Mouse (Mus musculus) testis, postnatal 10 days (tissue): ENCODE measurements around the gene Pate2.
"Not testable (repeated sequence)": the region's sequence is repeated elsewhere in the genome, so short reads cannot be mapped to it uniquely, and the experiment has no call there.

ENCODE experiments used
- DNase-seq: peaks from one replicate; pipeline ENCODE4 v3.0.0; 2021; ENCODE audit warnings: low spot score

Gene Pate2

DNA sequence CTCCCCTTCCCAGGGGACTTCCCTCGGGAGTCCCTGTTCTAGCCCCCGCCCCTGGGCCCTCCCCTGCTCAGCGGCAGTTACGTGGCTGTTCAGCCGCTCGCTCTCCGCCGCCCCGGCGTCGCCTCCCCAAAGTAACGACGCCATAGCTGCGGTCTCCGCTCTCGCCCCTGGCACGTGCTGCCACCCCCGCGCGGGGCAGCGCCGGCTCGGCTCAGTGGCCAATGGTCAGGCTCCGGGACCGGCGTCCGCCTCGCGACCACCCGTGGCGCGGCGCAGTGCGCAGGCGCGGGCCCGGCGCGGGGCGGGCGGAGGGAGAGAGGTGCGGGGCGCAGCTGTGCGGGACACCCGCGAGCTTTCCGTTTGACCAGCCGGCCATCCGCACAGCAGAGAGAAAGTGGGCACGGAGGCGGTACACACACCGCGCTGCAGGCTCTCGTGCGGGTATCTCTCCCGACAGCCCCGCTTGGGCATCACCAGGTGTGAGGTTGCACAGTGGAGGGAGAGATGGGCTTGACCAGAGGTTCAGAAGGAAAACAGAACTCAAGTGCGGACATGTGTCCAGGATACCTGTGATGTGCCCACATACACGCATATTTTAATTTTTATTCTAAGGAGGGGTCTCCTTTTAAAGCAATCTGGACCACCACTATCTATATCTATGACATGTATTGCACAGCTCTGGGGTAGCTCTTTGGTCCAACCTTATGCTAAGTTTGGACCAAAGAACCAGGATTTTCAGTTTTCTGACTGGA, 11.7 kb upstream of the Pate2 start, which contains the start of the genes Ddx25 and Pus3:
TSS of gene Ddx25 (minus strand) at position 272 of the 752 bp plus-strand sequence.
TSS of gene Pus3 (plus strand) at position 339 of the 752 bp plus-strand sequence.
- DNase-seq = peak; percentile 60

DNA sequence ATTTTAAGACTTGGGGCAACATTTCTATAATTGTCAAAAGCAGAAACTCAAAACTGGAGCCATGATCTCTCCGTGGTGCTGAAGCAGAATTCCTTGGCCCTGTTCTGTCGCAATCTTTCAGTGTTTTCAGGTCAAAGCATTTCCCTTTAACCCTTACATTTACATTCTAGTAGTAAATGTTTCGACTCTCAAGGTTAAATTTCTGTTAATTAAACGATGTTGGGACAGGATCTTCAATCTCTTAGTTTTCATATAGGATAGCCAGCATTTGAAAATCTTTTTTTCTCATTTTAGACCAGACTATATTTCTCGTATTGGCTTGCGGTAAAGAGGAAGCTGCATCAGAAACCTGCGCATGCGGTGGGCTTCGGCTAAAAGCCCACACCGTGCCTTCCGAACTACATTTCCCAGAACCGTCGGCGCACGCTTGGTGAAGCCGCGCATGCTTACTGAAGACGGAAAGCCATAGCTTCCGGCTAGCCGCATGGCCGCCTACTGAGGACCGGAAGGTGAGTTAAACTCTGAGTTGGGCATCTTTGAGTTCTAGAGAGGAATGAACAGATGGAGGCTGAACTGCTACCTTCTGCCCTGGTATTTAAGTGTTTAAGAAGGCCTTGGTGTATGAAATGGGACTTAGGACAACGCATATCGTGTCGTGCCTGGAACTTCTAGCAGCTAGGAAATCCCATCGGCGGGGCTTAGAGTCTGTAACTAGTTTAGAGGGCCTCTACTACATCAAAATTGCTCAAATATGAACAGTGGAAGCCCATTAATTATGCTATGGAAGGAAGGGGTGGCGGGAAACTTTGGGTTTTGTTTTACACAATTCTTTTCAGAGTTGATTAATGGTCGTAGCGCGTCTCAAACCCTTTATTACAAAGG, 10.8 kb upstream of the Pate2 start:
- DNase-seq = peak; percentile 76

DNA sequence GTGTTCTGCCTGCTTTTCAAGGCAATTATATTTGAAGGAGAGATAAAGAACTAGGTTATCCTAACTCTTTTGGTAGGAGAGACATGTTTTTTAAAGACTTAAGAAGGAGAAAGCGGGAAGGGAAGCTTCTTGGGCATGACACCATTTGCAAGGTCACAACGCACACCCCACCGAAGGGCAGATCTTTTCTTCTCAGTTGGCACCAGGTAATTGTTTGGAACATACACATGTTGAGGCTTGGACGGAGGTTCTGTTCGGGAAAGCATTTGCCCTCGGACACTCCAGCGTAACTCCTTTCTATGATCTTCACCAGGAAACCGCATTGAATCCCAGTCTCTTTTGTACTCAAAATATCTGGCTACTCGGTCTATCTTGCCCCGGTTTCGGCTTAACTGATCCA, 9.0 kb upstream of the Pate2 start:
- no peak for DNase-seq

DNA sequence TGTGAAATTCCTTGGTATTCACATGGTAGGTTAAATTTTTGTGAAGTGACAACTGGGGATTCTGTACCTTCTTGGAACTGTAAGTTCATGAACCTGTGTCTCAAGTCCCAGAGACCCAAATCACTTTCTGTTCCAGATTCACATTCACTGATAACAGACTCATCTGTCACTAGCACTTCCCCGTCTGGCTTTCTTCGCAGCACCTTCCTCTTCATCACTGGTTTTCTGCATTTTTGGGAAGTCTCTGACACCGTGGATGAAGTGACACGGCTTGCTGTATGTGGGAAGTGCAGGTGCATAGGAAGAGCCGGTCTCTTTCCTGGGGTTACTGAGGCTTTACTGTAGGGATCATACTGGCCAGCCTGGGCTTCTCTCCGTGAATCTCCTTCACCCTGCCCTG, 8.5 kb upstream of the Pate2 start:
- no peak for DNase-seq

DNA sequence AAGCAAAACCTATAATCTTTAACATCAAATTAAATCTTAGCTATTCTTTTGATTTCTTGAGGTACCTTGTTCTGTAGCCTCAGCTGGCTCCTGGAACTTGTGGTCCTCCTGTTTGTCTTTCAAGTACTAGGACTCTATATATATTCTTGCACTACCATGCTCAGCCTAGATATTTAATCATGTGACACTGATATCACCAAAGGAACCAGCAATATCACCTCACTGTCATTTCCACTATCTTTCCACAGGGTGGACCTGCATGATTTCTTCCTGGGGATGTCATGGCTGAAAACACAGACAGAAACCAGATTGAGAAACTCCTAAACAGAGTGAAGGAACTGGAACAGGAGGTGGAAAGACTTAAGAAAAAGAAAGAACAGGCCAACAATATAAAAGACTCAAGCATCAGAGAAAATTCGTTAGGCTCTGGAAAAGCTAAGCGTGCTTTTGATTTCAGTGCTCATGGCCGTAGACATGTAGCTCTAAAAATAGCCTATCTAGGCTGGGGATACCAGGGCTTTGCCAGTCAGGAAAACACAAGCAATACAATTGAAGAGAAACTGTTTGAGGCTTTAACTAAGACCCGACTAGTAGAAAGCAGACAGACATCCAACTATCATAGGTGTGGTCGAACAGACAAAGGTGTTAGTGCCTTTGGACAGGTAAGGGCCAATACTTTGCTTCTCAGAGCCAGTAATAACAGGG, 5.4 kb upstream of the Pate2 start:
- DNase-seq = no peak

DNA sequence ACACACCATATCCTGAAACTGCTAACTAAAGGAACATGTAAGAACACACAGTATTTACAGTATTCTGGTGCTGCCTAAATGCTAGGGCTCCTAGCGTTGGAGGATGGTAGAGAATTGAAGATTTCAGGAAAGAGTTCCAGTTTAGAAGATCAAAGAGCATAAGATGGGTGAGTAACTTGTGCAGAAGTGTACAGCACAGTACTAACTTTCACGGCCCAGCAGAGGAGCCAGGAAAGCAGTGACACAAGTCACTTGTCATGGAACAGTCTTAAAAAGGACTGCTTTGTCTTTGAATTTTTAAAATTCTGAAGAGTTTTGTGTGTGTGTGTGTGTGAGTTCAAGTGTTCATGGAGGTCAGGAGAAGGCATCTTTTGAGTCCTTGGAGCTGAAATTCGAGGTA, 2.1 kb upstream of the Pate2 start:
- no peak for DNase-seq

DNA sequence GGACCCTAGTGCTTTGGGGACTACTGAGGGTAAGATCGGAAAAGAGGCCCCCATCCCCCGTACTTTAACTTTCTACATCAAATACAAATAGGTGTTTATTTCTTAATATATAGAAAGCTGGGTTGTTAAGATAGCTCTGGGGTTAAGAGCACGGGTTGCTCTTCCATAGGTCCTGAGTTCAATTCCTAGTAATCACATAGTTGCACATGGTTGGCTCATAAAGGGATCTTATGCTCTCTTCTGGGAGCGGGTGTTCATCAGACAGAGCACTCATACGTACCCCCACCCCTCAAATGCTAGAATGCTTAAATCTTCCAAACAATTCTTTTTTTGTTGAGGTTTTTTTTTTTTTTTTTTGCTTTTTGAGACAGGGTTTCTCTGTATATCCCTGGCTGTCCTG, 579 bp downstream of the Pate2 start:
- no peak for DNase-seq

DNA sequence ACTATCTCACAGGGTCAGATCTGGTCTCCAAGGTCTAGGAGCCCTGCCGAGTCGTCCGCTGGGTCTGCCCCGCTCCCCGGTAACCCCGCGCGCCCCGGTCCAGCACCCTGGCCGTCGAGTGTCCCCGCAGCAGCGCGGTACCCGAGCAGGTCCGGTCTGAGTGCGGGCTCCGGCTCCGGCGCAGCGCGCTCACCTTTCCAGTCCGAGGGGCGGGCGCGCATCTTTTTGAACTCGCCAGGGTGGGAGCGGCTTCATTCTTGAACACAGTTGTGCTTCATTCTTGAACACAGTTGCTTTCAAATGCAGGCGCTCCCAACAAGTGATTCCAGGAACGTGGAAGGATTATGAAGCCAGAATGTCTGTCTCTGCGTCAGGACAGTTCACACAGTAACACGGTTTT, 4.3 kb downstream of the Pate2 start:
- DNase-seq = peak; percentile 48

DNA sequence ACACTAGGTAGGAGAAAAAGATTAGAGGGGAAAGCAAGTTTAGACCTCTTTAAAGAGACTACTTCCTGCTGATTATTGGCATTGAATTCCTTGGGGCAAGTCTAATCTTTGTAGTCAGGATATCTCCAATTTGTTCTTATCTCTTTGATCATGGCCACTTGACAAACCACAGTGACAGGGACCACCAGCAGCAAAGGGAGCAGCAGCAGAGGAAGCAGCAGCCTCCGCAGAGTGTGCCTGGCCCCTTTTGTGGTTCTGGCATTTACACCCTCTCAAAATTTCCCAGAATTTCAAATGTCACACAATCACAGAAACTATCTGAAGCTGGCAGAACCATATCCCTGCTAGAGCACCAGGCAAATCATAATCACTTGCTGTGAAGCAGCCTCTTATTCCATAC, 17.6 kb downstream of the Pate2 start:
- no peak for DNase-seq

DNA sequence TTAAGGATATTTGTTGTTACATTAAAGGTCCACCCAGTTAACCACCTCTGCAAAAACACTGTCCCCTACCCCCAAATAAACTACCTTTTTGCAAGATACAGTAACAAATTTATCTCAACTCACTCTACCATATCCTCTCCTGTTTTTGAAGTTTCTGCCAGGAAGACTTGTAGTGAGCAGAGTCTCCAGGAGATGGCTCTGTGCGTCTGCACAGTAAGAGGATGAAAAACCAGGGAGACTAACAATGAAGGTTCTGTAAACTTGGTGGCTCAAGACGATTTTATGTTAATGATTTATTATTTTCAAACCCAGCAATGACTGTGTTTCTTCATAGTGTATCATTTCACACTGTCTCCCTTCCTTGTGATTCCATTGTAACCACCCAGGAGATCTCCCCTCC, 22.8 kb downstream of the Pate2 start:
- DNase-seq = peak; percentile 58

DNA sequence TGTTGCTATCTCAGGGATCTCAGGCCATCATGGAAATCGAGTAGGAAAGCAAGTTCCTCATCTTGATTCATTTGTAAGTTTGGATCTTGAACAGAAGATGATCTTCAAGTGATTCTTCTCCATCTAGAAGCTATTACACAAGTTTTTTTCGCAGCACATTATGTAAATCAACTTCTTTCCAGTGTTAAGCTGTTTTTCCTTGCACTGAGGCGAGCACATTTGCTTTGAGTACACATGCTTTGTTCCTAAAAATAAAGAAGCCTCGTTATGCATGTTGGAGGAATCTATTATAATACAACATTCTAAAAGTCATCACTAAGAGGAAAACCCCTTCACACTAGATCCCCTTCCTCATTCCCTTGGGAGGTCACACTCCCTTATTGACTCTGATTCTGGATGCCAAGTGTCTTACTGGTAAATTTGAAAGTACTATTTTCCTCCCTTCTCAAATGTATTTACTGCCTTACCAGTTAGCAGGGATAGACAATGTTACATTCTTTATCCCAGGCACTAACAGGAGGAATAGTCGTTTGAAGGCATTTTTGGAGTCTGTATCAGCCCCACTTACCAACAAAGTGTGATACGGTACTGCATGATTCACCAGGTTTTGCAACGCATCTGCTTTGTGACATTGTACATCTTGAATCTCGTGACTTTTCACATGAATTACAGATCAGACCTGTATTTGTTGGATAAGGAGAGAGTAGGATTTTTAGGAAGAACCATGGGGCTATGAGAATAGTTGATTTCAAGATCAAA, 37.7 kb downstream of the Pate2 start:
- no peak for DNase-seq

DNA sequence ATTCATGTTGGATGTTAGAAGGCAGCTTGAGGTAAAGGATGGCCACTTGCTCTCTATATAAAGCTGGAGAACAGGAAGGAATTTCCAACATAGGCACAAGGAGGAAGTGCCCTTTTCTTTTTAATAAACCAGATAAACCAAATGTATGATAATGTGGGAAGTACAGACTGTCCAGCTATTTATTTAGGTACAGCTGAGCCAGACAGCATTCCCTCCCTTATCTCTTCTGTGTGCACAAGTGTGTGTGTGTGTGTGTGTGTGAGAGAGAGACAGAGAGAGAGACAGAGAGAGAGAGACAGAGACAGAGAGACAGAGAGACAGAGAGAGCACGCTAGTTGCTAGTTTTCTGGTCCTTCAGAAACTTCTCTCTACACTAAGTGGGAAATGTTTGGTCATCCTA, 41.8 kb downstream of the Pate2 start, which contains the start of gene Pate4:
TSS of gene Pate4 (minus strand) at position 101 of the 400 bp plus-strand sequence.
- DNase-seq = no peak

DNA sequence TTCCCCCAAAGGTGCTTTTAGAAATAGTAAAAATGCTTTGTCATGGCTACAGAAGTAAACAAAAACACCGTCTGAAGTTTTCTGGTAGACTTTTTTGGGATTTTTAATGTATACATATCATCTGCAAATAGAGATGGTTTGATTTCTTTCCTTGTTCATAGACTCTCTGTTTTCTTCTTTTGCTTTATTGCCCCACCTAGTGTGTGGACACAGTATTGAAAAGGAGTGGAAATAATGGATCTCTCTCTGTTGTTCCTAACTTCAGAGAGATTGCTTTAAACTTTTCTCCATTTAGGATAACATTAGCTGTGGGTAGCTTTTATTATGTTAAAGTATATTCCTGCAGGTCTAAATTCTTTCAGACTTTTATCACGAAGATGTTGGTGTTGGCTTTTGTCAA, 43.9 kb downstream of the Pate2 start:
- DNase-seq = no peak

DNA sequence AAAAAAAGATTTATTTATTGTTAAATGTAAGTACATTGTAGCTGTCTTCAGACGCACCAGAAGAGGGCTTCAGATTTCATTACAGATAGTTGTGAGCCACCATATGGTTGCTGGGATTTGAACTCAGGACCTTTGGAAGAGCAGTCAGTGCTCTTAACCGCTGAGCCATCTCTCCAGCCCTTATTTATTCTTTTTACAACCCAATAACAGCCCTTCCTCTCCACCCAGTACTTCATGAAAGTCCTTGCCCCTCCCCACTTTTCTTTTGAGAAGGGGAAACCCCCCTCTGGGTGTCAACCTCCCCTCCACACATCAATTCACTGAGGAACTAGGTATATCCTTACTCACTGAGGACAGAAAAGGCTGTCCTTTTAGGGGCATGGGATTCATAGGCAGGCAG, 46.7 kb downstream of the Pate2 start:
- not testable (repeated sequence) for DNase-seq

DNA sequence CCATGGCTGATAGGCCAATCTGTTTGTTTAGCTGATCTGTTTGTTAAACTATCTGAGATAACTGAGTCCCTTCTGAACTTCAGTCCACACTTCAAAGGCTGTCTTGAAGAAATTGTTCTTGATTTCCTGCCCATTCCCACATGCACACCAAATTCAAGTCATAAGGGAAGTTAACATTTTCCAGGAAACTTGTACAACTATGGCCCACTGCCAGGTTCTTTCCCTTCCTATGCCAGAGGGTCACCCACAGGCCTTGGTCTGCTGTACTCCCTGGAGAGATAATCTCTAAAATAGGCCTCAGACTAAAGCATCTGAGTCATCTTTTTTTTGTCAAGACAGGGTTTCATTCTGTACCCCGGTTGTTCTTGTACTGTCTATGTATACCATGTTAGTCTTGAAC, 62.9 kb downstream of the Pate2 start:
- DNase-seq = no peak

DNA sequence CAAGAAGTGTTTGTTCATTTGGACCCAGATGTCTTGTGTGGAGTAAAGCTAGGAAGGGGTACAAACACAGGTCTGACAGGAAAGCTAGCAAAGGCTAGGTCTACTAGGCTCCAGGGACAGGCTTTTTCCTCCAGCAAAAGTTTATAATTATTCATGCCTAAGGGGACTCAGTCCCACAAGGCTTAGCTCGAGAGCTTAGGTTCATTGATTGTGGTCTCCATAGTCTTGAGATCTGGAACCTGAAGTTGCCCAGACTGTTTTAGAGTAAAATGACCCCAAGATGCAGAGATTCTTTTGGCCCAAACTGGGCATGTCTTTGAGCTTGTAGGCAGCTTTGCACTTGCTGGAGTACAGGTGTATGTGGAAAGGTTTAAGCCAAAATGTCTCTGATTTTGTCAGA, 78.0 kb downstream of the Pate2 start, which contains the start of gene Pate3:
TSS of gene Pate3 (minus strand) at position 101 of the 400 bp plus-strand sequence.
- no peak for DNase-seq

DNA sequence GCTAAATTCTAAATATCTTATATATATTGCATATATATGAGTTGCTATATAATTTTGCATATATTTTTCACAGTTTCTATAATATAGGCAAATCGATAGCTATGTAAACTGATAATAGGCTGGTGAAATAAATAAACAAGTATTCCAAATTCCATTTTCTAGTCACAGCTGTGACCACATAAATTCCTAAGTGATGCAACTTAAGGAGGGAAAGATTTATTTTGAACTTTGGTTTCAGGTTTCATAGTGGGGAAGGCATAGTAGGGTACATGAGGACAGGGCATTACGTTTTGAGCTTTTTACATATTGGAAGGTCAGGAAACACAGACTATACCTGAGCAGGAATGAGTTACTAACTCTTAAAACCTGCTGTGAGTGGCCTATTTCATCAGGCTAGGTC, 103.5 kb downstream of the Pate2 start:
- DNase-seq = no peak

DNA sequence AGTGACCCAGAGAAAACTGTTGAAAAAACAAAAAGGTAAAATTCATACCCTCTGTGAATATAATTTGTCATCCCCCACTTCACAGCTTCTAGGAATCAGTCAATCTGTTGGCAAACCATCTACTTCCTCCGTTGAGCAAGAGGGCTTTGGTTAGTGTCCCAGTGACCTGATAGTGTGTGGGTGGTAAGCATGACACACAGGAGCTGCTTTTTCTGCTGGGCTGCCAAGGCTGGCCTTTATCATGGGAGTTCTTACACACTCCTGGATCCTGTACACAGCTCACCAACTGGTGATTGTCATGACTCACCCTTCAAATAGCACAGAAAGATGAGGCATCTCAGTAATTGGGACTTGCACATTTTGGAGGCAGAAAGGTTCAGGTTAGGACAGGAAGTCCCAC, 116.9 kb downstream of the Pate2 start, which contains the start of gene Pate1:
TSS of gene Pate1 (minus strand) at position 378 of the 400 bp plus-strand sequence.
- no peak for DNase-seq

DNA sequence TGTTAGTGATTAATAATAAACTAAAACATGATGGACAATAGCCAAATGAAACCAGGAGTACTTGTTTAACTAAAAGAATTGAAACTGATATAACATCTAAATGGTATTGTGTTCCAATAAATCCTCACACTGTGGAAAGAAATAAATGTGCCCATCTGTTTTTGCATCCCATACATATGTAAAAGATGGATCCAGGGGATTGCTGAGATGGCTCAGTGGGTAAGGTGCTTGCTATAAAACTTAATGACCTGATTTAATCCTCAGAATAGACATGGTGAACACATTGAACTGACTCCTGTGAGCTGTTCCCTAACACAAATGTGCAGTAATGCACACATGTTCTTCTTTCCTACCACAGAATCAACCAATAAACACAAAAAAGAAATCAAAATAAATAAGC, 121.8 kb downstream of the Pate2 start:
- no peak for DNase-seq

DNA sequence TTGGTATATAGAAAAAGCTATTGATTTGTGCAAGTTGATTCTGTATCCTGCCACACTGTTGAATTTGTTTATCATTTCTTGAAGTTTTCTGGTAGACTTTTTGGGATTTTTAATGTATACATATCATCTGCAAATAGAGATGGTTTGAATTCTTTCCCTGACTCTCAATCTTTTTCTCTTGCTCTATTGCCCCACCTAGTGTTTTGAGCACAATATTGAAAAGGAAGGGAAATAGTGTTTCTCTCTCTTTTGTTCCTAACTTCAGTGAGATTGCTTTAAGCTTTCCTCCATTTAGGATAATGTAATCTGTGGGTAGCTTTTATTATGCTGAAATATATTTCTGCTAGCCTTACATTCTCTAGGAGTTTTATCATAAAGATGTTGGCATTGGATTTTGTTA, 137.2 kb downstream of the Pate2 start:
- DNase-seq = no peak
